Mouse (Mus musculus): ENCODE data around the gene Ttl. TPM values are rescaled to one million over a fixed set of nuclear protein-coding genes. Genes with fewer than 3 reads are reported as not detected.
A peak's percentile ranks its signal among the peaks of the same experiment; 100 is the strongest.

Ttl gene
- polyA plus RNA-seq, 1 experiment from 2014 or later: 17.1 TPM

- Histone ChIP-seq H3K4me1 (ENCODE audit: control insufficient read depth, insufficient read depth, low read length) (no peaks in the 10 kb centered on the region), H3K9ac (ENCODE audit: low read length) (no peak overlapping the region), H3K27me3 (ENCODE audit: control insufficient read depth, insufficient read depth, low read length) (no peaks in the 10 kb centered on the region), H3K9me3 (ENCODE audit: control insufficient read depth, low read length) (no peaks in the 10 kb centered on the region), H3K36me3 (ENCODE audit: control insufficient read depth, insufficient read depth, low read length) (peaks cover 3% of the 10 kb centered on the region; the same call in 1 of the 2 replicates), H3K4me3 (ENCODE audit: low read depth, low read length) (no peak overlapping the region), H3K27ac (replicated peaks; ENCODE audit: low read depth, low read length) (no peak overlapping the region), H3K4me2 (ENCODE audit: low read depth, severe bottlenecking) (no peak overlapping the region)
- ATAC-seq (ENCODE audit: insufficient number of reproducible peaks, low FRiP score, low TSS enrichment, low read depth) (no peak), DNase-seq (ENCODE audit: low spot score) (no peak)
- WGBS: 90% methylated on average over 18 of the region's 18 CpGs
These were observed 28.4 kb downstream of the Ttl start for GRCm38 (mm10) chr2:129093926-129094724.

GRCm38 (mm10) chr2:129100784-129101310 is 35.1 kb downstream of the Ttl start, which contains the start of gene Polr1b:
Gene Polr1b, plus strand, starts transcription at chr2:129100995.
- Histone ChIP-seq H3K4me2 (ENCODE audit: low read depth, severe bottlenecking) (peak within 1 kb of the TSS; percentile 73), H3K27me3 (ENCODE audit: control insufficient read depth, insufficient read depth, low read length) (no peaks in the 10 kb centered on the region), H3K36me3 (ENCODE audit: control insufficient read depth, insufficient read depth, low read length) (peaks cover 5% of the 10 kb centered on the region), H3K9ac (ENCODE audit: low read length) (peak within 1 kb of the TSS; percentile 72), H3K4me3 (ENCODE audit: low read depth, low read length) (peak within 1 kb of the TSS; percentile 75), H3K9me3 (ENCODE audit: control insufficient read depth, low read length) (no peaks in the 10 kb centered on the region), H3K27ac (replicated peaks; ENCODE audit: low read depth, low read length) (no peak within 1 kb of the TSS), H3K4me1 (ENCODE audit: control insufficient read depth, insufficient read depth, low read length) (no peaks in the 10 kb centered on the region)
- DNase-seq (ENCODE audit: low spot score) (peak; percentile 94), ATAC-seq (ENCODE audit: insufficient number of reproducible peaks, low FRiP score, low TSS enrichment, low read depth) (peak; percentile 97)
- under 1% methylated on average over 35 of the region's 35 CpGs for WGBS

GRCm38 (mm10) chr2:129112924-129113323 is 47.2 kb downstream of the Ttl start:
- peaks cover 30% of the 10 kb centered on the region for H3K36me3 ChIP-seq (ENCODE audit: control insufficient read depth, insufficient read depth, low read length)
- ATAC-seq (ENCODE audit: insufficient number of reproducible peaks, low FRiP score, low TSS enrichment, low read depth): no peak
- WGBS: 94% methylated on average over 5 of the region's 5 CpGs
- H3K4me3 ChIP-seq (ENCODE audit: low read depth, low read length): no peak overlapping the region
- no peak overlapping the region for H3K27ac ChIP-seq (replicated peaks; ENCODE audit: low read depth, low read length)
- no peak for DNase-seq (ENCODE audit: low spot score)
- H3K4me2 ChIP-seq (ENCODE audit: low read depth, severe bottlenecking): no peak overlapping the region
- no peak overlapping the region for H3K9ac ChIP-seq (ENCODE audit: low read length)
- H3K27me3 ChIP-seq (ENCODE audit: control insufficient read depth, insufficient read depth, low read length): no peaks in the 10 kb centered on the region
- H3K9me3 ChIP-seq (ENCODE audit: control insufficient read depth, low read length): no peaks in the 10 kb centered on the region
- no peaks in the 10 kb centered on the region for H3K4me1 ChIP-seq (ENCODE audit: control insufficient read depth, insufficient read depth, low read length)

GRCm38 (mm10) chr2:129115706-129116367 is 50.1 kb downstream of the Ttl start:
- Histone ChIP-seq H3K27me3 (ENCODE audit: control insufficient read depth, insufficient read depth, low read length) (no peaks in the 10 kb centered on the region), H3K9ac (ENCODE audit: low read length) (no peak overlapping the region), H3K4me2 (ENCODE audit: low read depth, severe bottlenecking) (no peak overlapping the region), H3K4me3 (ENCODE audit: low read depth, low read length) (no peak overlapping the region), H3K9me3 (ENCODE audit: control insufficient read depth, low read length) (no peaks in the 10 kb centered on the region), H3K36me3 (ENCODE audit: control insufficient read depth, insufficient read depth, low read length) (peaks cover 37% of the 10 kb centered on the region), H3K4me1 (ENCODE audit: control insufficient read depth, insufficient read depth, low read length) (no peaks in the 10 kb centered on the region), H3K27ac (replicated peaks; ENCODE audit: low read depth, low read length) (no peak overlapping the region)
- DNase-seq (ENCODE audit: low spot score) (no peak), ATAC-seq (ENCODE audit: insufficient number of reproducible peaks, low FRiP score, low TSS enrichment, low read depth) (no peak)
- WGBS: 90% methylated on average over 9 of the region's 9 CpGs

GRCm38 (mm10) chr2:129116368-129116739 is 50.6 kb downstream of the Ttl start:
- no peak overlapping the region for H3K4me3 ChIP-seq (ENCODE audit: low read depth, low read length)
- no peak overlapping the region for H3K9ac ChIP-seq (ENCODE audit: low read length)
- no peaks in the 10 kb centered on the region for H3K27me3 ChIP-seq (ENCODE audit: control insufficient read depth, insufficient read depth, low read length)
- no peak overlapping the region for H3K4me2 ChIP-seq (ENCODE audit: low read depth, severe bottlenecking)
- no peaks in the 10 kb centered on the region for H3K9me3 ChIP-seq (ENCODE audit: control insufficient read depth, low read length)
- peaks cover 37% of the 10 kb centered on the region for H3K36me3 ChIP-seq (ENCODE audit: control insufficient read depth, insufficient read depth, low read length)
- H3K27ac ChIP-seq (replicated peaks; ENCODE audit: low read depth, low read length): no peak overlapping the region
- ATAC-seq (ENCODE audit: insufficient number of reproducible peaks, low FRiP score, low TSS enrichment, low read depth): no peak
- DNase-seq (ENCODE audit: low spot score): no peak
- H3K4me1 ChIP-seq (ENCODE audit: control insufficient read depth, insufficient read depth, low read length): no peaks in the 10 kb centered on the region
- WGBS: 97% methylated on average over 1 of the region's 1 CpGs

- H3K9me3 ChIP-seq (ENCODE audit: control insufficient read depth, low read length): no peaks in the 10 kb centered on the region
- no peak overlapping the region for H3K9ac ChIP-seq (ENCODE audit: low read length)
- no peaks in the 10 kb centered on the region for H3K27me3 ChIP-seq (ENCODE audit: control insufficient read depth, insufficient read depth, low read length)
- no peak overlapping the region for H3K4me2 ChIP-seq (ENCODE audit: low read depth, severe bottlenecking)
- no peak overlapping the region for H3K27ac ChIP-seq (replicated peaks; ENCODE audit: low read depth, low read length)
- DNase-seq (ENCODE audit: low spot score) (no peak), ATAC-seq (ENCODE audit: insufficient number of reproducible peaks, low FRiP score, low TSS enrichment, low read depth) (no peak)
- 93% methylated on average over 12 of the region's 12 CpGs for WGBS
- H3K4me1 ChIP-seq (ENCODE audit: control insufficient read depth, insufficient read depth, low read length): no peaks in the 10 kb centered on the region
- H3K36me3 ChIP-seq (ENCODE audit: control insufficient read depth, insufficient read depth, low read length): peaks cover 39% of the 10 kb centered on the region
- H3K4me3 ChIP-seq (ENCODE audit: low read depth, low read length): no peak overlapping the region
These were observed 52.3 kb downstream of the Ttl start for GRCm38 (mm10) chr2:129118061-129118460.

GRCm38 (mm10) chr2:129121986-129122385 is 56.2 kb downstream of the Ttl start:
- Histone ChIP-seq H3K36me3 (ENCODE audit: control insufficient read depth, insufficient read depth, low read length) (peaks cover 35% of the 10 kb centered on the region; the same call in 1 of the 2 replicates), H3K27ac (replicated peaks; ENCODE audit: low read depth, low read length) (no peak overlapping the region), H3K4me2 (ENCODE audit: low read depth, severe bottlenecking) (no peak overlapping the region), H3K9me3 (ENCODE audit: control insufficient read depth, low read length) (no peaks in the 10 kb centered on the region), H3K9ac (ENCODE audit: low read length) (no peak overlapping the region), H3K4me3 (ENCODE audit: low read depth, low read length) (no peak overlapping the region), H3K27me3 (ENCODE audit: control insufficient read depth, insufficient read depth, low read length) (no peaks in the 10 kb centered on the region), H3K4me1 (ENCODE audit: control insufficient read depth, insufficient read depth, low read length) (no peaks in the 10 kb centered on the region)
- DNase-seq (ENCODE audit: low spot score): no peak
- ATAC-seq (ENCODE audit: insufficient number of reproducible peaks, low FRiP score, low TSS enrichment, low read depth): no peak
- WGBS: 94% methylated on average over 8 of the region's 8 CpGs

- H3K36me3 ChIP-seq (ENCODE audit: control insufficient read depth, insufficient read depth, low read length): peaks cover 27% of the 10 kb centered on the region
- peak within 1 kb of the TSS; percentile 81 for H3K9ac ChIP-seq (ENCODE audit: low read length)
- H3K27me3 ChIP-seq (ENCODE audit: control insufficient read depth, insufficient read depth, low read length): no peaks in the 10 kb centered on the region
- peak within 1 kb of the TSS; percentile 60 for H3K4me3 ChIP-seq (ENCODE audit: low read depth, low read length)
- ATAC-seq (ENCODE audit: insufficient number of reproducible peaks, low FRiP score, low TSS enrichment, low read depth): peak; percentile 100
- under 1% methylated on average over 35 of the region's 35 CpGs for WGBS
- H3K27ac ChIP-seq (replicated peaks; ENCODE audit: low read depth, low read length): peak within 1 kb of the TSS; percentile 84
- no peaks in the 10 kb centered on the region for H3K9me3 ChIP-seq (ENCODE audit: control insufficient read depth, low read length)
- peak; percentile 92 for DNase-seq (ENCODE audit: low spot score)
- peak within 1 kb of the TSS; percentile 83 for H3K4me2 ChIP-seq (ENCODE audit: low read depth, severe bottlenecking)
- no peaks in the 10 kb centered on the region for H3K4me1 ChIP-seq (ENCODE audit: control insufficient read depth, insufficient read depth, low read length)
These were observed 63.7 kb downstream of the Ttl start, which contains the start of gene Chchd5 for GRCm38 (mm10) chr2:129129412-129129929. Gene Chchd5, plus strand, starts transcription at chr2:129129700.
